Mouse (Mus musculus): Measurements from ENCODE around the gene Flad1.
A peak's percentile ranks its signal among the peaks of the same experiment; 100 is the strongest.
"Not testable (repeated sequence)": the region's sequence is repeated elsewhere in the genome, so short reads cannot be mapped to it uniquely, and the experiment has no call there.

Gene Flad1

GRCm38 (mm10) chr3:89429021-89429420 lies 17.4 kb upstream of the Flad1 start:
- DNase-seq (ENCODE audit: inconsistent age in 2 of 2, low spot score in 1 of 2), result not testable (repeated sequence)

- DNase-seq (ENCODE audit: inconsistent age in 2 of 2, low spot score in 1 of 2), result no peak
Observed at GRCm38 (mm10) chr3:89425876-89426275, 14.2 kb upstream of the Flad1 start.

GRCm38 (mm10) chr3:89425141-89425525 lies 13.5 kb upstream of the Flad1 start:
- no peak for DNase-seq (ENCODE audit: inconsistent age in 2 of 2, low spot score in 1 of 2)

- no peak for DNase-seq (ENCODE audit: inconsistent age in 2 of 2, low spot score in 1 of 2)
Observed at GRCm38 (mm10) chr3:89424416-89425140, 12.9 kb upstream of the Flad1 start.

GRCm38 (mm10) chr3:89422556-89423205 lies 11.0 kb upstream of the Flad1 start:
- DNase-seq (ENCODE audit: inconsistent age in 2 of 2, low spot score in 1 of 2), result no peak

DNA sequence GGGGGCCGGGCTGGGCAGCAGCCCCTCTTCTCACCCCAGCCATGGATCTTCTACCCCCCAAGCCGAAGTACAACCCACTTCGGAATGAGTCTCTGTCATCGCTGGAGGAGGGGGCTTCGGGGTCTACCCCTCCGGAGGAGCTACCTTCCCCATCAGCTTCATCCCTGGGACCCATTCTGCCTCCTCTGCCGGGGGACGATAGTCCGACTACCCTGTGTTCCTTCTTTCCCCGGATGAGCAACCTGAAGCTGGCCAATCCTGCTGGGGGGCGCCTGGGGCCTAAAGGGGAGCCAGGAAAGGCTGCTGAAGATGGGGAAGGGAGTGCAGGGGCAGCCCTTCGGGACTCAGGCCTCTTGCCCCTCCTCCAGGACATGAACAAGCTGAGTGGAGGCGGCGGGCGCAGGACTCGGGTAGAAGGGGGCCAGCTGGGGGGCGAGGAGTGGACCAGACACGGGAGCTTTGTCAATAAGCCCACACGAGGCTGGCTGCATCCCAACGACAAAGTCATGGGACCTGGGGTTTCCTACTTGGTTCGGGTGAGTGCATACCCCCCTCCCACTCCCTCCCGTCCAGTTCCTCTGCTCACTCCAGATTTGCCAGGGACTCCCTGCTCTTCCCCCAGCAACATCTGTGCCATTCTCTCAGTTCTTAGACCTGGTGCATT lies 10.3 kb upstream of the Flad1 start:
- DNase-seq (ENCODE audit: inconsistent age in 2 of 2, low spot score in 1 of 2), result peak; percentile 46 to 67

DNA sequence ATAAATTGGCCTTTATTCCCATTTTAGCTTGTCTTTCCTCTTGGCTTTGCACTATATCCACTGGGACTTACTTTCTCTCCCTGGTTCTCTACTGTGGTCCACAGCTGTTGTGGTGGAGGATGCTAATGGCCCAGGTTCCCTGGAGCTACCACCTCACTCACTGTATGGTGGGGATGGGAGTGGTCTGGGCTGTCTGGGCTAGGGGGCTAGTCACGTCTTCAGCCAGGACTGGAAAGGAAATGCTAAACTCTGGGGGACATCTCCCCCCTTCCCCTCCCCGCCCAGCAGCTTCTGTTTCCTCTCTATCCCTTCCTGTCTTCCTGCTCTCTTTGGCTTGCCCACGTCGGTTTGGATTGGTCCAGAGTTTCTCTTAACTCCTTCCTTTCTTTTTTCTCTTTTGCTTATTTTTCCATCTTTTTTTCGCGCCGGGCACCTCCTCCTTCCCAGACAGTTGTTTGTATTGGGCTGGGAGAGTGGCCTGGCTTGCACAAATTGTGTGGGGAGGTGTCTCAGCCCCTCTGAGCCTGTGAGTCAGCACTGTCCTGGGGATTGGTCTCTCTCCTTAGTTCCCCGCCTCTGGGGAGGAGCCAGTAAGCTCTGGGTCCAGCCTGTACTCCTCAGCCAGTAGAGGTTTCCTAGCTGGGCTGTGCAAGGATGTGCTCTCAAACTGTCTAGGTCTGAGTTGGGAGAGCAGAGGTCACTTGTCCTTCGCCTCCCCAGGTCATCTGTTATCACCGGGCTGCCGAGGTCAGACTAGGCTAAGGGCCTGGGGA lies 9.5 kb upstream of the Flad1 start:
- DNase-seq (ENCODE audit: inconsistent age in 2 of 2, low spot score in 1 of 2), result peak; percentile 89 to 93

GRCm38 (mm10) chr3:89420421-89420820 lies 8.8 kb upstream of the Flad1 start:
- DNase-seq (ENCODE audit: inconsistent age in 2 of 2, low spot score in 1 of 2), result no peak

DNA sequence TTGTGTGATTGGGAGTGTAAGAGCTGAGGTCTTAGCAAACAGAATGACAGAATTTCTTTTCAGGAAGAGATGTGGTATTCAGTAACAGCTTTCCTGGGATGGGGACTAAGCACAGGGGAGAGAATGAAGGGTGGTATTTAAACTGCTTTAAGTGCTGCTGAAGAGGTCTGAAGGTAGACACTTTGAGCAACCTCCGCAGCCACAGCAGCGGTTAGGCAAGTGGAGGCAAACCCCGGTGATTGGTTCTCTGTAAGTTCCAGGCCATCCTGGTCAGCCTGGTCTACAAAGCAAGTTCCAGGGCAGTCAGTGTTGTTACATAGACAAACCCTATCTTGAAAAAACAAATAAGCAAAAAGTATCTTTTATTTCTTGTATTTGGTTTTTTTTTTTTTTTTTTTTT lies 8.3 kb upstream of the Flad1 start:
- DNase-seq (ENCODE audit: inconsistent age in 2 of 2, low spot score in 1 of 2), result no peak

- DNase-seq (ENCODE audit: inconsistent age in 2 of 2, low spot score in 1 of 2), result peak; percentile 66 to 92
Observed at GRCm38 (mm10) chr3:89419571-89419970, 7.9 kb upstream of the Flad1 start.

DNA sequence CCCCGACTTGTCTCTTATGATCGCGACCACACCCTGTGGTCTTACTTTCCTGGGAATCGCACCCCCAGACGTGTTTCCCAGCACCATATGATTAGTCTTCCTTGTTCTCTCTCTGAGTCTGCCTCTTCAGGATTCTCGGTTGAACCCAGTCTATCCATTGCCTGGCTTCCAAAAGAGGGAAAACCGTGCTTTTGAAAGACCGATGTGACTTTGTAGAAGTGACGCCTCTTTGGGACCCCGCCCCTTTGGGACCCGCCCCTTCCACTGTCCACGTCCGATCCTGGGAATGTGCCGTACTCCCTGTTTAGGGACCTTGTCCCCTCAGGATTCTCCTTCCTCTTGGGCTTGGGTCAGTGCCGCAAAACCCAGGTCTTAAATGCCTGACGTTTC lies 7.2 kb upstream of the Flad1 start:
- peak; percentile 88 to 97 for DNase-seq (ENCODE audit: inconsistent age in 2 of 2, low spot score in 1 of 2)

- peak; percentile 97 to 98 for DNase-seq (ENCODE audit: inconsistent age in 2 of 2, low spot score in 1 of 2)
Observed at GRCm38 (mm10) chr3:89418170-89418860, 6.6 kb upstream of the Flad1 start, which contains the start of the genes Cks1b and Shc1. Gene Cks1b, minus strand, starts transcription at chr3:89418383. Gene Shc1, plus strand, starts transcription at chr3:89418443.

GRCm38 (mm10) chr3:89417840-89418169 lies 6.1 kb upstream of the Flad1 start:
- DNase-seq (ENCODE audit: inconsistent age in 2 of 2, low spot score in 1 of 2), result no peak

GRCm38 (mm10) chr3:89417131-89417530 lies 5.5 kb upstream of the Flad1 start:
- DNase-seq (ENCODE audit: inconsistent age in 2 of 2, low spot score in 1 of 2), result no peak

DNA sequence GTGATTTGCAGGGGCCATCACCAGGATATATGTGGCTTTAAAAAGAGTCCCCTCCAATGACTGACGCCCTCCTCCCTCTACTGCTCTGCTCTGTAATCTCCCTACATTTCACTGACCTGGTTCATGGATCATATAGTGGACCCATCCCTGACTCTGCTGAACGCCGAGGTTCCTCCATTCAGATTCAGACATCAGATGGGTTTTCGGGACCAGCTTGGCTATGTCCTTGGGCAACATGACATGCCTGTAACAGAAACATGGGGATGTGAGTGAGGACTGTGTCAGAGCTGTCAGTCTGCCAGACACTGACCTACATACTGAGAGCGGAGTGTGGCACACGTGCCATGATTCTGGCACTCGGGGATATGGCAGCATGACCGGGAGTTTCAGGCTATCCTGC lies 4.5 kb upstream of the Flad1 start:
- no peak for DNase-seq (ENCODE audit: inconsistent age in 2 of 2, low spot score in 1 of 2)

DNA sequence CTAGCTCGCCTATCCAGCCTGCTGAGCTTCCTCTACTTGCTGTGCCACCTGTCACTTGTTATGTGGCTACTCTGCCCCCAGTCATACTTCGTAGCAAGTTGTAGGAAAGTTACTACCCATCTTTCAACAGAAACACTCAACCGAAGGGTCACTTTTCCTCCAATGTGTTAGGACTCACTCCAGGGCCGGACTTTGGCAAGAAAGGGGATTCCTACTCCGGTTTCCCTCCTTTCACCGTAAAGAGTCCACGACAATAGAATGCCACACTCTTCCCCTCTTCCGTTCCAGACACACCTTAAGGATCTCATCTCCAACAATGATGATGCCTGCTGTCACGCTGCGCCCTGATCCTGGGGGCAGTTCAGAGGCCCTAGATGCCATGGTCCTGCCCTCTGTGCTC lies 806 bp downstream of the Flad1 start:
- peak in 1 of 2 experiments; percentile 51 for DNase-seq (ENCODE audit: inconsistent age in 2 of 2, low spot score in 1 of 2)

GRCm38 (mm10) chr3:89409701-89410100 lies 2.0 kb downstream of the Flad1 start:
- no peak for DNase-seq (ENCODE audit: inconsistent age in 2 of 2, low spot score in 1 of 2)

DNA sequence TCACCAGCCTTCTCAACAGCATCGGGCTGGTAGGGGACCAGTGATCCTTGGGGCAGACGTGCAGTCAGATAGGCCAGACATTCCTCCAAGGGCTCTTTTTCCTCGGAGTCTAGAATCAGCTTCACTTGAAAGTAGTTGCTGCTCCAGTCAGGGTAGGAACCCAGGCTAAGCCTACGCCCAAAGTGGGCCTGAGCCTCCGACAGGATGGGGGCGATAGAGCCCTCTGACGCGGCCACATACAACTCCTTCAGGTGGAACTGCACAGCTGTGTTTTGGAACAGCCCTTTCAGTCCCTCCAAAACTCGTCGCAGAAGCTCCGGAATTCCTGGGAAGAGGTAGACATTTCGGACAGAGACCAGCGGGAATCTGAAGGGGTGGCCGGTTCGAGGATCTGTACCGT lies 3.2 kb downstream of the Flad1 start:
- no peak for DNase-seq (ENCODE audit: inconsistent age in 2 of 2, low spot score in 1 of 2)

DNA sequence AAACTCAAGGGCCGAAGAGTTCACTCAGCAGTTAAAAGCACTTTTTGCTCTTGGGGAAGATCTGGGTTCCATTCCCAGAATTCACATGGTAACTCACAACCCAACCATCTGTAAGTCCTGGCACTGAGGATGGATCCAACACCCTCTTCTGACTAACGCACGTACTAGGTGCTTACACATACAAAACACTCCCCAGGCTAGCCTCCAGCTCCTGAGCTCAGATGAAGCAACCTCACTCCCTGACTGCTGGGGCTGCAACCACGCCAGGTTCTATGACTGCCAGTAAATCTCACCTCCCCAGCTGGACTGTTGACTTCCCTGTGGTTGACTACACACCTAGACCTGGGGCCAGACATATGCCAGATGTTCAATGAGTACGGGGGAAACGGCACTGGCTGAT lies 4.8 kb downstream of the Flad1 start:
- no peak for DNase-seq (ENCODE audit: inconsistent age in 2 of 2, low spot score in 1 of 2)

GRCm38 (mm10) chr3:89402693-89403092 lies 9.0 kb downstream of the Flad1 start, which contains the start of gene Lenep:
Gene Lenep, minus strand, starts transcription at chr3:89402793.
- no peak for DNase-seq (ENCODE audit: inconsistent age in 2 of 2, low spot score in 1 of 2)

GRCm38 (mm10) chr3:89401329-89401728 lies 10.3 kb downstream of the Flad1 start:
- DNase-seq (ENCODE audit: inconsistent age in 2 of 2, low spot score in 1 of 2), result no peak
